Mouse (Mus musculus) right cerebral cortex, postnatal 10 days (tissue): ENCODE results near the gene Plpp1.

Experiments used
- DNase-seq, 2 experiments: peaks; one replicate each; pipeline ENCODE4 v3.0.0; 2021; ENCODE audit warnings: low spot score in 2 of 2

The Plpp1 gene

DNA sequence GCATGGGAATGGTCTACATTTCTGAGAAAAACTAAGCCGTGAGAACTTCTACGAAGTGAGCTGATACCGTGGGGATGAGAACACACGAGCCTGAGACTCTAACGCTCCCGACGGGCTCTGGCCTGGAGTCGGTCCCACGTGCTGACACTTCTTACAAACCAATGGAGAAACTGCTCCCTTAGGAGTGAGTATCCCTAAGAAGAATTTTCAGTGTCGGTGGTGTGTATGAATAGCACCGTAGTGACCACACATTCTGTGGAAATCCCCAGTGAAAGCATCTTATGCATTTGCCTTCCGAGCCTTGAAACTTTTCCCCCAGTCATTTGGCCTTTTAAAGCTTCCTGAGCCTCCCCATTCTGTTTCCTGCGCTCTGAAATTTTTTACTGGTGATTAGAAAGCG lies 27.7 kb upstream of the Plpp1 start:
- DNase-seq, result no peak

DNA sequence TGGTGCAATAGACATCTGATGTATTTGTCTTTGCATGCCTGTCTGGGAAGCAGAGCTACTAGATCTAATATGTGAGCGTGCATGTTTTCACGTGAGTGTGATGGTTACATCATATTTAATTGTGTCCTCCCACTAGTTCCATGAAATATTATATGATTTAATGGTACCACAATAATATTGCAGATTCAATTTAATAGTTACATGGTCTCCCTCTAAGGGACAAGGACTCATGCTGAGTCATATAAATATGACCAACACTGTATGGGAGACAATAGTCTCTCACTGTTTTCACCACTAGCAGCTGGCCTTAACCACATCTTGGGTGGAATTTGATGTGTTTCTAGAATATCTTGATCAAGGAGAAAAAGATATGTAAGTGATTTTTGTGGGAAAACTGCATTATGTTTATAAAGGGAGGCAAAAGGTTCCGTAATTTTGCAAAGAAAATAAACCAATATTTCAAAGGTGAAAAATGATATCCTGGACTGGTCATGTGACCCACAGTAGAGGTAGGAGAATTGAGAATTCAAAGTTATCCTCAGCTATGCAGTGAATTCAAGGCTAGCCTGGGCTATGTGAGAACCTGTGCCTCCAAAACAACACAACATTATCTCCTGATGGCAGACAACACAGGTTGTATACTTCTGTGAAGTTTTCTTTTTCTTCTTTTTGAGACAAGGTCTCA lies 26.5 kb upstream of the Plpp1 start:
- DNase-seq, result no peak

DNA sequence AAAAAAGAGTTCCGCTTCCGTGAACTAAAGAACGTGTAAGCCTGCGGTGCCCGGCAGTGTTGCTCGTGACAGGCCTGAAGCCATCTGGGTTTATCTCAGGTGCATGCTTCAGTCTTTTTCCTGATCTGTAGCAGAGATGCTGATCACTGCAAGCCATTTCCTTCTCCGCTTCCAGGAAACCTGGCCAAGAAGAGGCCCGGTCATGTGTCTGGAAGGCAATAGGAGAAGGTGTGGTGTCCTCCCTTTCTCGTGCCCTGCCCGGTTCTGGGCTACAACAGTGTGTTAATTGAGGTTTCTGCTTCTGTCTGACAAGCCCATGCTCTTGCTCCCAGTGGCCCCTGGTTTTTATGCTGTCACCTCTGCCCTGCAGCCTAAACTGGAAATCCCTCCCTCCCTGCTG lies 24.7 kb upstream of the Plpp1 start:
- DNase-seq, result no peak

DNA sequence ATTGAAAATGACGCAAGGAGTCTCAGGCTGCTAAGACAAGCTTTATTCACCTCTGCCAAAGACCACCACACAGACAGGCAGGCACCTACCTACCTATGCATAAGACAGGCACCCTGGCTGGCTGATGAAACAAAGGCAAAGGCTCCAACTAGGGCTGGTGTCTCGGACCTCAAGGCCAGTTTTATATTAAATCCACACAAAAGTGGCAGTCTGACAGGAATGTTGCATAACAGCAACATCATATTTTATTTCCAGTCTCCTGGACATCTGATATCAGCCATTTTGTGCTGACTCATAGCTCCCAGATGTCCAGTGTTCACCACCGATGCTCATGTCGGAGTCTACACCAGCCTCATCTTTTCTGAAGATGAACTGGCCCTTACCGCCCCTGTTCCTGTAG lies 22.2 kb upstream of the Plpp1 start:
- no peak for DNase-seq

DNA sequence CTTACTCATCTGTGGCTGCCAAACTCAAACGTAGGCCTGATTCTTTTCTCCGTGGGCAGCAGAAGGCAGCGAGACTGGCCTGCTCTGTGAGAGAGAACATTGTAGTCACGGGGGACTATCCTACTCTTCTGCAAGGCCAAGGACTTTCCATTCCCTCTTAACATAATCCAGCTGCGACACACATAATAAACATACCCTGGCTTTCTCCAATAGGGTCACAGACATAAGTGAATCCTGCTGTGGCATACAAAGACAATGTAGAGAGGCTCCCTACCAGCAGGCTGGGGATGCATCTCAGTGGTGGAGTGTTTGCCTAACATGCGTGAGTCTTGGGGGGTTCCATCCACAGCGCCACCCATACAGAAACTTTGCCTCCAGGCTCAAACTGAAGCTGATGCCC lies 15.3 kb upstream of the Plpp1 start:
- no peak for DNase-seq

DNA sequence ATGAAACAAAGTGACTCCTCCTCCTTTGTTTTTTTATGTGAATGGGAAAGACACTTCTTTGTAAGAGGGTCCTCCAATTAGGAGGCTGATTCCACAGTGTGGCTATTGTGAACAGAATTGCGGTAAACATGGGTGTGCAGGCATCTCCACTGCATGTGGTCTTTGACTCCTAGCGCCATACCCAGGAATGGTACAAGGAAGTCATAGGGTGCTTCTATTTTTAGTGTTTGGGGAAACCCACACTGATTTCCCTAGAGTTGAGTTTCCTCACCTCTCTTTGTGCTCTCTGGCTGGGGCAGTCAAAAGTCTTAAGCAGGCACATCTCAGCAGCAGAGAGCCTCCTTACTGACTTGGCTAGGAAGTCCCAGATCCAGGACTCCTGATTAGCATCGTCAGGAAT lies 14.4 kb upstream of the Plpp1 start:
- DNase-seq, result no peak

DNA sequence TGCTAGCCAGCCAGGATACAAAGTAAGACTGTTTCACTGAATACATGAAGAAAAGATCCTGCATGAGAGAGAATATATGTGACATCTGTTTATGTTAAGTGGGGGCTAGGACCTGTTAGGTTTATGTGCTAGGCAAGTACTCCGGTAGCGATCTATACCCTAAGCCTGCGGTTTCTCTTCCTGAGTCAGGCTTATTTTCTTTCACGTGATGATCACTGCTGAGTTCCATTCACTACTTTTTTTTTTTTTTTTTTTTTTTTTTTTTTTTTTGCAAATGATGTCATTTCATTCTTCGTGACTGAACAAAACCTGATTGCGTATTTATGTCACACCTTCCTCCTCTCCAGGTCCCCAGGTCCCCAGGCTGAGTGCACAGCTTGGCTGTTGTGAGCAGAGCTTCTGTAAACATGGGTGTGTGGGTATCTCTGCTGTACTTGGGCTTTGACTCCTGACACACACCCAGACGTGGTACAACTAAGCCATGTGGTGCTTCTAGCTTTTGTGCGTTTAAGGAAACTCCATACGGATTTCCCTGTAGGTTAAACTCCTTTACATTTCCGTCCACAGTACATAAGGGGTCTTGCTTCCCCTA lies 13.6 kb upstream of the Plpp1 start:
- DNase-seq, result no peak

DNA sequence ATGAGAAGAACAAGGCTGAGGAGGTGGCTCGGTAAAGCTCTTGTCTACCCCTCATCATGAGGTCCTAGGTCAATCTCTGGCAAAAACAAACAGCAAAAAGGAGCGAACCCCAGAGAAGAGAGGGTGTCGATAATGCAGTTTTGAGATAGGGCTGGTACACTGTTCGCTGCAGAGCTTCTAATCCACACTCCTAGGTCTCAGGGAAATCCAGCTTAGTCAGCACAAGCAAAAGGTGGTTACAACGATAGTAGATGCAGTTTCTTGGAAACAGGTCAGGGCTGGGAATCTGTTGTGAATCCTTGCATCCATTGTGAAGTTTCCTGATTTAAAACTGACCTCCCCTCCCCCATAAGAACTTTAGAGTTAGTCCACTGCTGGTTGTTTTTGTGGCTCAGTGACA lies 9.8 kb upstream of the Plpp1 start:
- no peak for DNase-seq

DNA sequence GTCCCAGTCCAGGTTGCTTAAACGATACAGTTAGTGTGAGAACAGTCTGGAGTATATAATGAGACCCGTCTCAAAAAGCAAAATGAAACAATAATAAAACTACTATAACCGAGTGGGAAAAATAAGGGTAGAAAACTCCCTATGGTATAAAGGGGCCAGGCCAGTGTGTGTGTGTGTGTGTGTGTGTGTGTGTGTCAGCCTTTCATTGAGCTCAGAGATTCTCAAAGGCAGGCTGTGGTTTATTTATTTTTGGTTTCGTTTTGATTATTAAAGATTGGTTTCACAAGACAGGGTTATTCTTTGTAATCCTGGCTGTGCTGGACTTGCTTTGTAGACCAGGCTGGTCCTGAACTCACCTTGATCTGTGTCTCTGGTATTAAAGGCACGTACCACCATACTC lies 8.7 kb upstream of the Plpp1 start:
- DNase-seq, result no peak

DNA sequence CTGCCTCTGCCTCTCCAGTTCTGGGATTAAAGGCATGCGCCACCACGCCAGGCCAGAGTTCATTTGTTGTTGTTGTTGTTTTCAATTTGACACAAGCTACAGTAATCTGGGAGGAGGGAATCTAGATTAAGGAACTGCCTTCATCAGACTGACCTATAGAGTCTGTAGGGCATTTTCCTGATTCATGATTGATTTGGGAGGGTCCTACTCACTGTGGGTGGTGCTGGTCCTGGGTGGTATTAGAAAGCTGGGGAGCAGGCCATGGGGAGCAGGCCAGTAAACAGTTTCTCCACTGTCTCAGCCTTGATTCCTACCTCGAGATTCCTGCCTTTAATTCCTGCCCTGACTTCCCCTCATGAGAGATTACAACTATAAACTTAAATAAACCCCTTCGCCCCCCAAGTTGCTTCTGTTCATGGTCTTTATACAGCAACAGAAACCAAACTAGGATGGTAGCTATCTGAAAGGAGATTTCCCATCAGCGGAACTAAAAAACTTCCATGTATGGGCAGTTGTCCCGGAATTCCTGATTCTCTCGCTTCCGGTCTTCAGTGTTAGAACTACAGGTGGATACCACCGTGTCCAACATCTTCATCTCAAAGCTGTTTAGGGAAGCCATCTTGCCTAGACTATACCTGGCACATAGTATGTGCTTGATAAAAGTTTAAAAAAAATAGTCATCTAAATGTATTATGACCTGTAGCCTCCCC lies 2.2 kb upstream of the Plpp1 start:
- DNase-seq, result no peak

DNA sequence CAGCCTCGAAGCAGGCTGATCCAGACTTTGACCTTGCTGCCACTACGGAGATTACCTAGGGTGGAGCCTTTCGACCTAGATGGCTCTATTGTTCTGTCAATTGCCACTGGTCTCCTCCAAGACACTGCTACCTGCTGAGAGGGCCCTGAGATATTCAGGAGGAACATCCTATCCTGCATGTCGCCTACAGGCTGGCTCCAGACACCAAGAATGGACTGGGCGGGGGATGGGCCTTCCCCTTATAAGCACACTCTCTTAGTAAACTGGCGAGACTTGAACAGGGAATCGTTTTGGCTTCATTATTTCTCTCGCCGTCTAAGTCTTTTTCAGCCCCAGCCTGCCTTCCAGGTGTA lies 1.7 kb upstream of the Plpp1 start:
- no peak for DNase-seq

DNA sequence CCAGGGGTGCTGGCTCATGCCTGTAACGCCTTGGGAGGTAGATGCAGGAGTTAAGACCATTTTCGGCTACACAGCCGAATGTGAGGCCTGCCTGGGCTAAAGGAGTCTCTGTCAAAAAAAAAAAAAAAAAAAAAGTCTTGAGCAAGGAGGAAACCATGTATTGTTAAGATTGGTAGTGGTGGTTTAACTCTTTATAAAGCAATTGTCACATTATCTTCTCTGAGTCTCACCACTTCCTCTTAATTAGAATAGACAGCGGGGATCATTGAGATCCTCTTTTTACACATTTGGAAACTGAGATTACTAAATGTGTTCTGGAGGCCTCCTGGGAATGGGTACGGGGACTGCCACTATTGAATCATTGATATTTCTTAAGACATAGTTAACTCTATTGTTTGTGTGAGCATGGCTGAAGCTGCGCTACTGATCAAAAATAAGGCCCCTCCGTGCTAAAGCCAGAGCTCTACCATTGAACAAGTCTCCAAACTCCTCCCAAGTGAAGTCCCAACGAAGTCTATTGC lies 811 bp upstream of the Plpp1 start:
- no peak for DNase-seq

DNA sequence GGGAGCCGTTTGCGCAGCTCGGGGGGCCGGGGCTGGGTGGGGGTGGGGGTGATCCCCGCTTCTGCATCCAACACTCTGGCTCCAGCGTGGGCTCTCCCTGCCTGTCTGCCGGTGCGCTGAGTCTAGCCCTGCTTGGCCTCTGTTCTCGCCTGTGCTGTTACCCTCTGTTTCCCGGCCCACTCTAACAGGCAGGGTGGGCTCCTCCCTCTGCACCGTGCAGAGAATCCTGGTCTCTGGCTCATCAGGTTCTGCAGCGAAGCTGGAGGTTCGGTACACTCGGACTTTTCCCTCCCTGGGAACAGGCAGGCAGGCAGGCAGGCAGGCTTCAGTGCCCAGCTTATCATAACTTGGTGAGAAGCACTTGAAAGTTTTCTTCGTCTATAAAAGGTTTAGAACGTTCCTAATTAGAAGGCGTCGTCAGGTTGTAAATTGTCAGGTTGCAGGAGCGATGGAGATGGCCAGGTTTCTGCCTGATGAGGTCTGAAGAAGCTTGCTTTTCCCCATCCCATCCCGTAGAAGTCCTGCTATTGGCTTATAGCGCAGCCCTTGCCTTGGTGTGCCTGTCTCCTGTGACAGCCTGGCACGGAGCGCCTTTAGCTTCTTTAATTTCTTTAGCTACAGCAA lies 901 bp downstream of the Plpp1 start:
- DNase-seq, result peak in 1 of 2 experiments; percentile 57

DNA sequence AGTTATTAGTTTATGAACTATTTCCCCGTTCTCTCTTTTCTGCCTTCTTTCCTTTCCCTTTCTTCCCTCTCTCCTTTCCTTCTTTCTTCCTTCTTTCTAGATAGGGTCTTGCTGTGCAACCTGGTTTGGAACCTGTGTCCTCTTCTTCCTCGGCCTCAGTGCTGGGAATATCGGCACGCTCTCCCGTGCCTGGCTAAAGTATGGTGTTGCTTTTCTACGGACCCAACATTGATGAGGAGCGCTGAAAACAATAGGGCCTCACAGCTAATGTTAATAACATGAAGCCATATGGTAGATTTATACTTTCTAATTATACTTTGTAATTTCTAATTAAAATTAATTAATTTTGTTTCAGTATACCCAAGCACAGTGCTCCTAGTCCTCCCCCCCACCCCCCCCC lies 2.5 kb downstream of the Plpp1 start:
- no peak for DNase-seq

DNA sequence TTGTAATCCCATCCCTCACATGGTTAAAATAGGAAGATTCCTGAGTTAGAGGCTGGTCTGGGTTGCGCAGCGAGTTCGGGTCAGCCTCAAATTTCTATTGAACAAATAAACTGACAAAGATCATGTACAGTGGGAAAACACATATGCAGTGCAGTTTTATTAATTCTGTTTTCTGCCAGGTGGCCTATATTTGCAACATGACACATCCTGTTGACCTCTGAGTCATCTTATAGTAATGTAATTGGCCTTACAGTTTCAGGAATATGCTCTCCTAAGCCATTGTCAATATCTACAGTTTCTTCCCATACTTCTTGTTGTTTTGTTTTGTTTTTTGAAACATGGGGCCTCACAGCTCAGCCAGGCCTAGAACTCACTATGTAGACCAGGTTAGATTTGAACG lies 3.1 kb downstream of the Plpp1 start:
- DNase-seq, result no peak

DNA sequence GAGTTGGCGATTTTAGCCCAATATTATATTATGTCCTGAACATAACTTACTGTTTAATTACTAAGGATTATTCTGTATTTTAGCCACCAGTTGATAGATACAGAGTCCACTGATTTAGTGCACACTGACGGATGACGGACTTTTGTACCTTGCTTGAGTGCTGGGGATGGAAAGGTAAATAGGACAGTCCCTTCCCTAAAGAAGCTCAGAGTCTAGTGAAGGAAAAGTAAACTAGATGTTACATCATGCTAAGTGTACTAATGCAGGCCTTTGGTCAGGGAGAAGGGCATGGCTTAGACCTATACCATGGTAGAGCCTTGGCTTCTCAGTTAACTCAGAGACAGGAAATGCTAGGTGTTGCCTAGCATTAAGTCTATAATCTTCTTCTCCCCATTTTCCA lies 4.9 kb downstream of the Plpp1 start:
- no peak for DNase-seq

DNA sequence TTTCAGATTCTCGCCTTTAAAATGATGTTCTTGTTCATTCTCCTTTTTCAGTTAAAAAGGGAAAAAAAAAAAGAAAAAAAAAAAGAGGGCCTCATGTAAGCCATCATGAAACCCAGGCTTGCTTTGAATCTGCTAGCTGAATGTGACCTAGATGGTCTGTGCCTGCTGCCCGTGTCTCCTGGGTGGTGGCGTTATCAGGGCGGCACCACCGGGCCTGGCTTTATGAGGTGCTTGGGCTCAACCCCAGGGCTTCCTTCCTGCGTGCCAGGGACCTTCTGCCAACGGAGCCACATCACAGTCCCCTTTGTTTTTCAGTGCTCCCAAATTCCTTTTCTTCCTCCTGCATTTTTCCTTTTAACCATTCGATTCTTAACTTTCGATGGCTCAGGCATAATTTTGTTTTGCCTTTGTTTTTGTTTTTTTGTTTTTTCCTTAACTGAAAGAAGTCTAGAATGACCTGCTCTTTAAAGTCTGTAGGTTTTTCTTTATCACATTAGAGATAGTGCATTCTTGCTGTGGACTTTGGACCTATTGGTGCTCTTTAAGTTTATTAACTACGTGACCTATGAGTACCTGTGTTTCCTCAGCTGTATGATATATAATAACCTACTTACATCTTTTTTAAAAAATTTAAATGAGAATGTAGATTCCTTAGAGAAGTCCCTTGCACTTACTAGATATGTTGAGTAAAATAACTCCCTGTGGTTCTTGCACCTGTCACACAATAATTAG lies 7.5 kb downstream of the Plpp1 start:
- DNase-seq, result no peak

DNA sequence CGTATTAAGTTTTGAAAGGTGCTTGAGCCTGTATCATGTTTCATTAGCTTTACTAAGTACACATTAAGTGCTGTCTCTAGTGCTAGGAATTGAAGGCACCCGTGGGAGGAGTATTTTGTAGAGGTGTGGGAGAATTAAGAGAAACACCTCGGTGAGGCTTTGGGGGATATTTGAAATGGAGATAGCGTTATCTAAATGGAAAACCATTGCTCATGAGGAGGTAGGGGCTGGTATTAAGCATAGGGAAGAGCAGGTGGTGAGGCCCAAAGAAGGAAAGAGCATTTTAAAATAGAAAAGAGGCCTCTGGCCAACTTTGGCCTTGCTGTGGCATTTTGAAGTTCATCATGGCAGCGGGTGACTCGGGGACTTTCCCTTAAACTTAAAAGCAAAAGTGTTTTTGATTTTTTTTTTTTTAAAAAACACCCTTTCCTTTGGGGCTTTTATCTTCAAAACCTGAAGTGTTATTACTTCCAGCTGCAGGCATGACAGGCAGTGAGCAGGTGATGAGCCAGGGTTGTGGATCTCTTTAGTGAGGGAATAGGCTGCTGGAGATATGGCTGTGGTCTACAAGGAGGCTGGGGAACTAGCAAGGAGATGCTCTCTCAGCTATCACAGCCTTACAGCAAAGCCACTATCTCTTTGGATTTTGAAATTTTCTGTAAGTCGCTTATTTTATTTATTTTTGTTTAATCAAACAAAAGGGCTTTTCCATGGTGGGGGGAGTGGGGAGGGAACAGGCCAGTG lies 9.1 kb downstream of the Plpp1 start:
- no peak for DNase-seq

DNA sequence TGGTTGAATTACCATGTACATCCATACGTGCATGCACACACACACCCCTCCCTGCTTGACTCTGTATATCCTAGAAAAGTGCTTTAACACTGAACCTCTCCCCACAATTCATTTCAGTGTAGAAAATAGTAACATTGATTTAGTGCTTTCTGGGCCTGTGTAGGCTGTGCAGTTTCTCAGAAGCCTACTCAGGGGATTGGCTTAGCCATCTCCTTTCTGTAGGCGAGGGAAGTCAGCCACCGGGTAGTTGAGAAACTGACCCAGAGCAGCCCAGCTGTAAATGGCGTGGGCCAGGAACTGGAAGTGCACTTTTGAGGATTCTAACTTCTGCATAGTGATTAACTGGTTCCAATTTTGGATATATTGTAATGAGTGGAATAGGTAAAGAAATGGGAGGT lies 9.7 kb downstream of the Plpp1 start:
- no peak for DNase-seq

DNA sequence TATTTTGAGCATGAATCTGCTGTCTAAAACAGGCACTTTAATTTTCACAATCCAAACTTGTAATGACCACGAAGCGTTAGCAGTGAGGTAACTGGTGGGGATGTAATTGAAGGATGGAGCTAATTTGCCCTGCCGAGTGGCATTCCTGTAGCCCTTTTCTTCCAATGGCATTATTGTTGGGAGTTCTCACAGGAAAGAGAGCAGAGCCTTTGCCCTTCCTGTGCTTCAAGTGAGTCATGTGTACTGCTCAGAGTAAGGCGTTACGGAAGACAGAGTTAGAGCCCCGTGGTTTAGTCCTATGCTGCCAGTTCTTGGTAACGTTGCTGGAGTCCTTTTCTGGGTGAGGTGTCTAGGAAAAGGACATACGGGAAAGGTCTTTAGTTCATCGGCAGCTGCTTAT lies 10.2 kb downstream of the Plpp1 start:
- no peak for DNase-seq

DNA sequence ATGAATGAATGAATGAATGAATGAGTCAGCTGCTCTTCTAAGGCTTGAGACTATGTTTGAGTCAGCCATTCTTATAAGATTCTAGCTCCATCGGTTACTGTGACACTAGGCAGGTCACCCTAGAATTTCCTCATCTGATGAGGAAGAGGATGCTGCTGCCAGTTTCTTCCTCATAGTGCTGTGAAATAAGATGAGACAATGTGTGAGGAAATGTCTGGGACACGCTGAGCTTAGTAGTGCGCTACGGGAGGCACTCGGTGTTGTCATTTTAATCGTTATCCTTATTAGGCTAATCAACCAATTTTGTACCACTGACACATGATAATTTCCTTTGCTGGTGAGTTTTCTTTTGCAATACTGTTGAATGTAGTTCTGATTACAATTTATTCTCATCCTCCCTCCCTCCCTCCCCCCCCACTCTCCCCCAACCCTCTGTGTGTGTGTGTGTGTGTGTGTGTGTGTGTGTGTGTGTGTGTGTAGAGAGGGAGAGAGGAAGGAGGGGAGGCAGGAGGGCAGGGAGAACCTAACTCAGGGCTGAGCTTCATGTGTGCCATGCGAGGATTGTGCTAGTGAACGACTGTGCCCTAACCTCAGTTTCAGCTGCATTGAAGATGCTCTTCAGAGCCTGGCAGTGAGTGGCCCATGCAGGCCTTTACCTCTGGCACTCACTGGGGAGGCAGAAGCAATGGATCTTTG lies 11.3 kb downstream of the Plpp1 start:
- DNase-seq, result no peak
